Mouse (Mus musculus): ENCODE data around the gene Atrnl1. TPM values are rescaled to one million over a fixed set of nuclear protein-coding genes. Genes with fewer than 3 reads are reported as not detected.

Gene Atrnl1
- polyA plus RNA-seq, 1 experiment from 2014 or later, result 1.8 TPM

- WGBS (ENCODE audit: insufficient replicate concordance), result 24% methylated on average over 12 of the region's 12 CpGs
- Histone ChIP-seq H3K9me3 (replicated peaks) (no peaks in the 10 kb centered on the region), H3K27ac (no peak overlapping the region), H3K27me3 (replicated peaks) (peaks cover 8% of the 10 kb centered on the region; the same call in 1 of the 2 replicates), H3K36me3 (no peaks in the 10 kb centered on the region), H3K4me3 (no peak overlapping the region), H3K4me2 (no peak overlapping the region), H3K4me1 (peaks cover 17% of the 10 kb centered on the region; the same call in 1 of the 2 replicates), H3K9ac (no peak overlapping the region)
- no peak for ATAC-seq
These were observed 449.5 kb downstream of the Atrnl1 start for GRCm38 (mm10) chr19:58060199-58060853.

GRCm38 (mm10) chr19:58060854-58061358 lies 450.1 kb downstream of the Atrnl1 start:
- no peak overlapping the region for H3K4me2 ChIP-seq
- H3K27ac ChIP-seq, result no peak overlapping the region
- peaks cover 8% of the 10 kb centered on the region; the same call in 1 of the 2 replicates for H3K27me3 ChIP-seq (replicated peaks)
- no peaks in the 10 kb centered on the region for H3K36me3 ChIP-seq
- H3K9ac ChIP-seq, result no peak overlapping the region
- peaks cover 21% of the 10 kb centered on the region; the same call in 1 of the 2 replicates for H3K4me1 ChIP-seq
- no peak overlapping the region for H3K4me3 ChIP-seq
- 37% methylated on average over 15 of the region's 15 CpGs for whole genome bisulfite sequencing (ENCODE audit: insufficient replicate concordance)
- ATAC-seq, result no peak
- no peaks in the 10 kb centered on the region for H3K9me3 ChIP-seq (replicated peaks)

GRCm38 (mm10) chr19:58061933-58062332 lies 451.1 kb downstream of the Atrnl1 start:
- no peak overlapping the region for H3K4me3 ChIP-seq
- no peak overlapping the region for H3K9ac ChIP-seq
- ATAC-seq, result no peak
- H3K4me1 ChIP-seq, result peaks cover 21% of the 10 kb centered on the region; the same call in 1 of the 2 replicates
- no peak overlapping the region for H3K4me2 ChIP-seq
- no peaks in the 10 kb centered on the region for H3K36me3 ChIP-seq
- peaks cover 8% of the 10 kb centered on the region; the same call in 1 of the 2 replicates for H3K27me3 ChIP-seq (replicated peaks)
- WGBS (ENCODE audit: insufficient replicate concordance), result 66% methylated on average over 8 of the region's 8 CpGs
- no peaks in the 10 kb centered on the region for H3K9me3 ChIP-seq (replicated peaks)
- H3K27ac ChIP-seq, result no peak overlapping the region

GRCm38 (mm10) chr19:58063541-58063940 lies 452.7 kb downstream of the Atrnl1 start:
- H3K9me3 ChIP-seq (replicated peaks), result no peaks in the 10 kb centered on the region
- WGBS (ENCODE audit: insufficient replicate concordance), result 38% methylated on average over 6 of the region's 6 CpGs
- no peak overlapping the region for H3K9ac ChIP-seq
- H3K36me3 ChIP-seq, result no peaks in the 10 kb centered on the region
- peaks cover 8% of the 10 kb centered on the region; the same call in 1 of the 2 replicates for H3K27me3 ChIP-seq (replicated peaks)
- H3K4me2 ChIP-seq, result no peak overlapping the region
- peaks cover 21% of the 10 kb centered on the region; the same call in 1 of the 2 replicates for H3K4me1 ChIP-seq
- no peak for ATAC-seq
- H3K4me3 ChIP-seq, result no peak overlapping the region
- H3K27ac ChIP-seq, result no peak overlapping the region

GRCm38 (mm10) chr19:58064116-58065000 lies 453.5 kb downstream of the Atrnl1 start:
- ATAC-seq, result 0 out of 2 replicates have a peak, but pooled peaks have one; percentile 24
- no peaks in the 10 kb centered on the region for H3K9me3 ChIP-seq (replicated peaks)
- WGBS (ENCODE audit: insufficient replicate concordance), result 11% methylated on average over 16 of the region's 16 CpGs
- H3K9ac ChIP-seq, result no peak overlapping the region
- no peak overlapping the region for H3K4me3 ChIP-seq
- peaks cover 8% of the 10 kb centered on the region; the same call in 1 of the 2 replicates for H3K27me3 ChIP-seq (replicated peaks)
- peaks cover 21% of the 10 kb centered on the region; the same call in 1 of the 2 replicates for H3K4me1 ChIP-seq
- peak overlapping the region; percentile 12; the same call in 1 of the 2 replicates for H3K27ac ChIP-seq
- peak overlapping the region; percentile 16 for H3K4me2 ChIP-seq
- no peaks in the 10 kb centered on the region for H3K36me3 ChIP-seq

- Histone ChIP-seq H3K4me3 (no peak overlapping the region), H3K27ac (peak overlapping the region; percentile 12; the same call in 1 of the 2 replicates), H3K27me3 (replicated peaks) (peaks cover 8% of the 10 kb centered on the region; the same call in 1 of the 2 replicates), H3K36me3 (no peaks in the 10 kb centered on the region), H3K4me1 (peaks cover 21% of the 10 kb centered on the region; the same call in 1 of the 2 replicates), H3K4me2 (no peak overlapping the region), H3K9me3 (replicated peaks) (no peaks in the 10 kb centered on the region), H3K9ac (no peak overlapping the region)
- ATAC-seq, result no peak
- 26% methylated on average over 5 of the region's 5 CpGs for WGBS (ENCODE audit: insufficient replicate concordance)
These were observed 454.1 kb downstream of the Atrnl1 start for GRCm38 (mm10) chr19:58065001-58065314.

GRCm38 (mm10) chr19:58065514-58065913 lies 454.7 kb downstream of the Atrnl1 start:
- H3K36me3 ChIP-seq, result no peaks in the 10 kb centered on the region
- no peak overlapping the region for H3K4me2 ChIP-seq
- H3K4me3 ChIP-seq, result no peak overlapping the region
- H3K9me3 ChIP-seq (replicated peaks), result no peaks in the 10 kb centered on the region
- 34% methylated on average over 2 of the region's 2 CpGs for WGBS (ENCODE audit: insufficient replicate concordance)
- no peak overlapping the region for H3K27ac ChIP-seq
- H3K4me1 ChIP-seq, result peaks cover 20% of the 10 kb centered on the region; the same call in 1 of the 2 replicates
- ATAC-seq, result no peak
- peaks cover 4% of the 10 kb centered on the region; the same call in 1 of the 2 replicates for H3K27me3 ChIP-seq (replicated peaks)
- H3K9ac ChIP-seq, result no peak overlapping the region

- no peak overlapping the region for H3K4me2 ChIP-seq
- no peaks in the 10 kb centered on the region for H3K9me3 ChIP-seq (replicated peaks)
- 52% methylated on average over 2 of the region's 2 CpGs for WGBS (ENCODE audit: insufficient replicate concordance)
- H3K36me3 ChIP-seq, result no peaks in the 10 kb centered on the region
- peaks cover 15% of the 10 kb centered on the region; the same call in 1 of the 2 replicates for H3K4me1 ChIP-seq
- ATAC-seq, result no peak
- H3K4me3 ChIP-seq, result no peak overlapping the region
- H3K27ac ChIP-seq, result no peak overlapping the region
- H3K27me3 ChIP-seq (replicated peaks), result no peaks in the 10 kb centered on the region
- no peak overlapping the region for H3K9ac ChIP-seq
These were observed 457.3 kb downstream of the Atrnl1 start for GRCm38 (mm10) chr19:58068114-58068513.

- H3K27ac ChIP-seq, result no peak overlapping the region
- no peak for ATAC-seq
These were observed 458.1 kb downstream of the Atrnl1 start for GRCm38 (mm10) chr19:58068958-58069357.

GRCm38 (mm10) chr19:58072404-58072803 lies 461.6 kb downstream of the Atrnl1 start:
- H3K27me3 ChIP-seq (replicated peaks), result no peaks in the 10 kb centered on the region
- 60% methylated on average over 5 of the region's 5 CpGs for WGBS (ENCODE audit: insufficient replicate concordance)
- H3K4me2 ChIP-seq, result no peak overlapping the region
- H3K36me3 ChIP-seq, result no peaks in the 10 kb centered on the region
- H3K4me1 ChIP-seq, result no peaks in the 10 kb centered on the region; the same call in 1 of the 2 replicates
- no peaks in the 10 kb centered on the region for H3K9me3 ChIP-seq (replicated peaks)
- no peak for ATAC-seq
- H3K9ac ChIP-seq, result no peak overlapping the region
- H3K27ac ChIP-seq, result no peak overlapping the region
- H3K4me3 ChIP-seq, result no peak overlapping the region

More at GRCm38 (mm10) chr19:58068958-58069357, 458.1 kb downstream of the Atrnl1 start:
- no peaks in the 10 kb centered on the region for H3K27me3 ChIP-seq (replicated peaks)
- H3K36me3 ChIP-seq, result no peaks in the 10 kb centered on the region
- H3K4me1 ChIP-seq, result peaks cover 15% of the 10 kb centered on the region; the same call in 1 of the 2 replicates
- H3K4me3 ChIP-seq, result no peak overlapping the region
- H3K9me3 ChIP-seq (replicated peaks), result no peaks in the 10 kb centered on the region
- H3K4me2 ChIP-seq, result no peak overlapping the region
- WGBS (ENCODE audit: insufficient replicate concordance), result 71% methylated on average over 2 of the region's 2 CpGs
- no peak overlapping the region for H3K9ac ChIP-seq

- ATAC-seq, result no peak
- WGBS (ENCODE audit: insufficient replicate concordance), result 51% methylated on average over 9 of the region's 9 CpGs
These were observed 462.0 kb downstream of the Atrnl1 start for GRCm38 (mm10) chr19:58072846-58073245.

More at GRCm38 (mm10) chr19:58072846-58073245, 462.0 kb downstream of the Atrnl1 start:
- no peaks in the 10 kb centered on the region for H3K36me3 ChIP-seq
- no peak overlapping the region for H3K4me2 ChIP-seq
- no peak overlapping the region for H3K27ac ChIP-seq
- no peaks in the 10 kb centered on the region; the same call in 1 of the 2 replicates for H3K4me1 ChIP-seq
- H3K27me3 ChIP-seq (replicated peaks), result no peaks in the 10 kb centered on the region
- H3K9me3 ChIP-seq (replicated peaks), result no peaks in the 10 kb centered on the region
- no peak overlapping the region for H3K4me3 ChIP-seq
- H3K9ac ChIP-seq, result no peak overlapping the region

All from liver, embryonic 12.5 days (tissue).